Mouse (Mus musculus) fibroblast of lung, adult 2 months (primary cell): Measurements from ENCODE around the gene Galnt16.

Experiments
- DNase-seq: peaks from one replicate; pipeline ENCODE4 v3.0.0-alpha.2; 2011; ENCODE audit warnings: low read depth

Galnt16 gene

DNA sequence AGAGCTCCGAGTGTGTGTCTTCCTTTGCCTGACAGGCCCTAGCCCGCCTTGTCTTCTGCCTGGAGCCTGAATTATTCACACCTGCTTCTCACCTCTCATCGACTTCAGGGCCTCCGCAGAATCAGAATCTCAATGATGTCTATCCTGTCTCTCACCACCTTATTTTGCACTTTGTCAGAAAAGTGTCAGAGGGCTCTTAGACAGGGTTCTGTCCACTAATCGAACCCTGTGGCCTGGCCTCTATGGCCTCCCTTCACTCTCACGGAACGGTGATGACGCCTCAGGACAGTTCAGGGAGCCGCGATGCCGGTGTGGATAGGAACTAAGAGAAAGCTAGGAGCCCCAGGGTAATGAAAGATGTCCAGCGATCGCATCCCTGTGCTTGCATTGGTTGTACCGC, at the start of gene Galnt16:
Gene Galnt16 (plus strand): TSS at position 301 of the 400 bp plus-strand sequence.
- no peak for DNase-seq

DNA sequence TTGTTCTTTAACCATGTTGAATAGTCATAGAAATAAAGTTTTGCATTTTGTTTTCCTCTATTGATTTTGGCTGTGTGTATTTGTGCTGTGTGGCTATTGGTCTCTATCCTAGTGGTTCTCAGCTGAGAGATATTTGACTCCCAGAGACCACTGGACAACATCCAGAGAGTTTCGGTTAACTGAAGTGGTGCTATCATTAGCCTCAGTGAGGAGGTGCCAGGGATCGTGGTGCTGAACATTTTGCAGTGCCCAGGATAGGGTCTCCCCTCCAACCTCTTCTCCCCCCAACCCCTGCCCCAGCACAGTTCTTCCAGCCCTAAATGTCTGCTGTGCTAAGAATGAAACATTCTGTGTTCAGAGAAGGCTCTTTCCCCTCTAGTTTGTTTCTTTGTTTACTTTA, 47.9 kb upstream of the Galnt16 start:
- no peak for DNase-seq

DNA sequence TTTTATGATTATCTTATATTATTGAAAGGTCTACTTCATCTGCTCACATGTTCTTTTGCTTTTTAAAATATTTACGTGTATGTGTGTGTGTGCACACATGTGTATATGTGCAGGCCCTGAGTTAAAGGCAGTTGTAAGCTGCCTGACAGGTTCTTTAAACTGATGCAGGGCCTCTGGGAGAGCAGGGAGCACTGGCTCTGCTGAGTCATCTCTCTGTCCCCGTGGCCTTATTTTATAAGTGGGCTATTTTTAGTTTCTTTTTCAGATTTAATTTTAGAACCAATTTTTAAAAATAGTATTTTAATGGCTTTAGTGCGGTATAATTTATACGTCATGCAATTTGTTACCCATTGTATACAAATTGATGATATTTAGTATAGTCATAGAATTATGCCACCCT, 46.2 kb upstream of the Galnt16 start:
- DNase-seq: no peak

DNA sequence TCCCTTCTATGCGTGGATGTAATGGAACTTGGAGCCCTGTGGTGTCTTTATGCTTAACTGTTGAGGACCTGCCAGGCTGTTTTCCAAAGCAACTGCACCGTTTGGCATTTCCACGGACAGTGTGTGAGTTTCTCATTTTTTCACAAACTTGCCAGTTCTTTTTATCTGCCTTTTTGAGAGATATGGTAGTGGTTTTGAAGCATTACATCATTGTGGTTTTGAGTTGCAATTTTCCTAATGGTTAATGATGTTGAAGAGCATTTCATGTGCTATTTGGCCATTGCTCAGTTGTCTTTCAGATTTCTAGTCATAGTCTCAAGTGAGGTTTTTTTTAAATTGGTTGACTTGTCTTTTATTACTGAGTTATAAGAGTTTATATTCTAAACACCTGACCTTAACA, 44.3 kb upstream of the Galnt16 start:
- DNase-seq: no peak

DNA sequence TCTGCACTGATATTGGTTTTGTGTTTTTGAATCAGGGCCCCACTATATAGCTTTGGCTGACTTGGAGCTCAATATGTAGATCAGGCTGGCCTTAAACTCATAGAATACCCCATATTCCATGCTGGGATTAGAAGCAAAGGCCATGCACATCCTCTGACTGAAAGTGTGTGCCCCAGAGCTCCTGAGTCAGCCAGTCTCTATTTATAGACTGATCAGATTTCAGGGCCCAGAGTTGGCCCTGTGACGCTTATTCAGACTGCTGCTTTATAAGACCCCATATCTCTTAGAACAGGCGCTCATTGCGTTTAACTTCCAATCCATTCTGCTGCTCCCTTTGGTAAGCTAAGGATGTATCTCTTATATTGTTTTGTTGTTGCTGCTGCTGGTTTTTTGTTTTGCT, 38.1 kb upstream of the Galnt16 start:
- DNase-seq: no peak

DNA sequence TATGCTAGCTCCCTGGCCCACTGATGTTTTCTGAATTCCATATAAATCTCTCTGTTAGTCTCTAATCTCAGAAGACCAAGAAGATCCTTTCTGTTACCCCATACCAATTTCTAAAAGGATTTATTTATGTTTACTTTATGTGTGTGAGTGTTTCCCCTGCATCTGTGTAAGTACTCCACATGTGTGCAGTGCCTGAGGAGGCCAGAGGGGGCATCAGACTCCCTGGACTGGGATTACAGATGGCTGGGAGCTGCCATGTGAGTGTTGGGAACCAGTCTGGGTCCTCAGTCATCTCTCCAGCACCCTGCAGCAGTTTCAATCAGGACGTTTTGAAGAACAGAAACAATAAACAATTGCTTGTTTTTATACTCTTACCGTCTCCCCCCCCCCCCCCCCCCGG, 34.7 kb upstream of the Galnt16 start:
- no peak for DNase-seq

DNA sequence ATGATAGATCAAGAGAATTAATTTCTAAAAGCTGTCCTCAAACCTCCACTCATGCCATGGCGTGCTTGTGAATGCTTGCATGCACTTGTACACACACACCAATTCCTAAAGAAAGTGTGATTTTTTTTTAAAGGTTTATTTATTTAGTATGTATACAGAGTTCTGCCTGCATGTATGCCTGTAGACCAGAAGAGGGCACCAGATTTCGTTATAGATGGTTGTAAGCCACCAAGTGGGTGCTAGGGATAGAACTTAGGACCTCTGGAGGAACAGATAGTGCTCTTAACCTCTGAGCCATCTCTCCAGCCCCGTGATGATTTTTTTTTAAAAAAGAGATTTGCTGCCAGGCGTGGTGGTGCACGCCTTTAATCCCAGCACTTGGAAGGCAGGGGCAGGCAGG, 24.8 kb upstream of the Galnt16 start:
- no peak for DNase-seq

DNA sequence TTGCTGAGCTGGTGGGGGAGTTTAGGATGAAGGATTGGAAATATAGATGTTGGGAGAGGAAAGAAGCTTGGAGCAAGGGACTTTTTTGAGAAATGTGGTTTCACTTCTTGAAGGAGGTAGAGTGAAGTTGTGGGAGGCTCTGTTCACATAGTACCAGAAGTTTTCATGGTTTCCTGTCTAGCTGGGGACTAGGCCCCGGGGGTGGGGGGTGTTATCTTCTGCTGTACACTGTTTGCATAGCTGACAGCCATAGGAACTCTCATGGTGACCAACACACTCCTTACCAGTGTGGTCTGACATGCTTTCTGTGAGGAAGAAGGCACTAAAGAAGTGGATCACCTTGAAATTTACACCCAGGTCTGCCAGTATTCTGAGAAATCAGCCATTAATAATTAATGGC, 22.4 kb upstream of the Galnt16 start:
- DNase-seq: no peak

DNA sequence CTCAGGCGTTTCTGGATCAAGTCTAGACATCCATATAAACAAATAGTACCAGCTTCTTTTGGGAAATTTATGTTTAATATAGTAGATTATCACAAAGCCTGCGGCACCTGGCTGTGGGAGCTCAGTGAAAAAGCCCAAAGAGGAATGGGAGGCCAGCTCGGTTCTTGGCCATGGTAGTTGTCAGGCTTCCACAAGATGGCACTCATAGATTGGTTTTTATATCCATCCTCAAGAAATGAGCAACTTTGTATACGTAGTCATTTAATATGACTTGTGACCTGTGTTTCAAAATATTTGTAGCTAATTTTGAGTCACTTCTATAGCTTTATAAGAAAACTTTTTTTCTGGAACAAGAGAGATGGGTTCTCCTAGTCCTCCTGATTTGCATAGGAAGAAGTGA, 19.7 kb upstream of the Galnt16 start:
- DNase-seq: no peak

DNA sequence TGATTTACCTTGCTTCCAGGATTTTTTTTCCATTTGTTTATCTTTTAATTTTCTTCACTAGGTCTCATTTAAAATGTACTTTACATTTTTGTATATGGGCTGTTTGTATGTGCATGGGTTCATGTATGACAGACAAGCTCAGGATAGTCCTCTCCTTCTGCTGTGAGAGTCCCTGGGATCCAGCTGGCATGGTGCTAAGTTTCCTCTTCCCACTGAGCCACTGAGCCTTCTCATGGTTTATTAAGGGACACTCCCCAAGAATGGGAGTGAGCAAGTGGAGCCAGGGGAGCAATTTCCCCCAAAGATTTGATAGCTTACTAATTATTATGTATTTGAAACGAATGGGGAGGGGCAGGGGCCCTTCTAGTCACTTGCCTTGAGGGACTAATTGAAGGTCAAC, 17.6 kb upstream of the Galnt16 start:
- DNase-seq: no peak

DNA sequence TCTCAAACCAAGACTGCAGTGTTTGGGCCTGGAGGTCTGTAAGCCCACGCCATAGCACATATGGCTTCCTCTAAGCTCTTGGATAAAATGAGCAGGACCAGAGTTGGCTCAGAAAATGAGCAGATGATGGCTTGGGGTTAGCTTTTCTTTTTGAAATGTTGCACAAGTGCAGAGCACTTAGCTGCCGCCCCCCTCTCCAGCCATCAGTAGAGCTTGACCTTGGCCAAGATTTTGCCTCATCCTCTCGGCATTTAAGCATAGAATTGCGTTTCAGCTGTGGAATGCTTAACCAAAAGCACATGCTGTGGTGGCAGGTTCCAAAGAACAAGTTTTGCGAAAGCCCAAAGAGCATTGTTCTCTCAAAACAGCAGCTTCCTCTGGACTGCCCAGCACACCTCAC, 13.4 kb upstream of the Galnt16 start:
- DNase-seq: peak; percentile 63

DNA sequence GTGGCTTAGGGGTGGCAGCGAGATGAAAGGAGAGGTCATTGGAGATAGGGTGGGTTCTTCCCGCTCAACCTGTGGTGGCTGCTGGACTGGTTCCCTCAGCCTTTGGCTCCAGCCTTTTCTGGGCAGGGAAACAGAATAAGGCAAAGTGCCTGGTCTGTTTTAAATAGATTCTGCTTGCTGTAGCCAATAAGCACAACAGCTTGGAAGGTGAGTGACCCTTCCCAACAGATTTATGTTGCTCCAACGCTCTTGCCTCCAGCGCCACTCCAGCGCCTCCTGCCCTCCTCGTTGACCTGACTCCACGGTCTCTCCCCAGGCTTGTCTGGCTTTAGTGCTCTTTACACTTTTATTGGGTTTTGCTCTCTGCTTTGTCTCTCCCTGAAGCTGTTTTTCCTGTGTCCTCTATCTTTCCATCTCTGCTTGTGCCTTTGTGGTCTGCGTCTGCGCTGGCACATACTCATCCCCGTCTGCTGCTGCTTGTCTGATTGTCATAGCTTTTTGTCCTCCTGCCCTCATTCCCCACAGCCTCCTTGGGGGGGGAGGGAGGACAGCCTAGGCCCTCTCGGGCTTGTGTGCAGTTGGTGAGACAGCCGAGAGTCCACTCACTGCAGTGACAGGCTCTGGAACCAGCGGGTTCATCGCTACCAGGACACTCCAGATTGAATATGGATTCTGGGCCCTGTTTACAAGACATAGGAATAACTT, 10.9 kb upstream of the Galnt16 start:
- no peak for DNase-seq

DNA sequence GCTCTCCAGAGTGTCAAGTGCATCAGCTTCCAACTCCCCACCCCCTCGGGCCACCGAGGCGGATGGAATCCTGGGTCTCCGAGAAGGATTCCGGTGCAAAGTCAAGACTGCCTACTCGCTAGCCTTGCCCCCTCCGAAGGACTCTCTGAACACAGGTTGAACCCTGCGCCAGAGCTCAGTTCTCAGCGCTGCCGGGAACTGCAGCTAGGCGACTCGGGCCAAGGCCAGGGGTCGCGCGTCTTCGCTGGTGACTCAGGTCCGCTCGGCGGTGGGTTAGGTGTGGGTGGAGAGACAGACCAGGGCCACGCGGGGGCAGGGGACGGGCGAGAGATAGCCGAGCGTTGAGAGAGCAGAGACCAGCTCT, 298 bp downstream of the Galnt16 start:
- DNase-seq: no peak

DNA sequence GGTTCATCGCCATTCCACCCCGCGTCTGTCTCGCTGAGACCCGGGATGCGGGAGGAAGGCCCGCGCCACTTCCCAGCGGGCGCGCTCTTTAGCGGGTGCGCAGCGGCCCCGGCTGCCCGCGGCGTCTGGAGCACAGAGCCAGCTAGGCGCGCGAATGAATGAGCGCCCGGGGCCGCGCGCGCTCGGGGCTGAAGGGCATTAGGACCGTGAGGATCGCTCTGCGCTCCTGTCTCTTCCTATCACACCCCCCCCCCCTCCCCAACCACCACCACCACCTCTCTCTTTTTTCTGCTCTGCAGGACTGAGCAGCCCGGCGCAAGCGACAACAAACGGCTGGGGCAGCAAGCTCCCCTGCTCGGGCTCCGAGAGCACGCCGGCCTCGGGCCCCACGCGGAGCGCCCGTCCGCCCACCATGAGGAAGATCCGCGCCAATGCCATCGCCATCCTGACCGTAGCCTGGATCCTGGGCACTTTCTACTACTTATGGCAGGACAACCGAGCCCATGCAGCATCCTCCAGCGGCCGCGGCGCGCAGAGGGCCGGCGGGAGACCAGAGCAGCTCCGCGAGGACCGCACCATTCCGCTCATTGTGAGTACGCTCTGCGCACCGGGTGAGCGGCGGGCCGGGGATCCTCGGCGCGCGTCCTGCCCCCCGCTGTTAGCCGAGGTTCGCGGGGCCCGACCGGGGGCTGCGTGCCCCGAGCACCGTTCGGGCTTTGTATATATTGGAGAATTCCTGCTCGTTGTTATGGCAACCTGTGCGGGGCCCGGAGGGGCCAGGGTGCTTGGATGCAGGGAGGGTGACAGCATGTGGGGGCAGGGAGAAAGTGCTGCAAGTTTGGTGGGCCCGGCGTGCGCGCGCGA, 912 bp downstream of the Galnt16 start:
- DNase-seq: no peak

DNA sequence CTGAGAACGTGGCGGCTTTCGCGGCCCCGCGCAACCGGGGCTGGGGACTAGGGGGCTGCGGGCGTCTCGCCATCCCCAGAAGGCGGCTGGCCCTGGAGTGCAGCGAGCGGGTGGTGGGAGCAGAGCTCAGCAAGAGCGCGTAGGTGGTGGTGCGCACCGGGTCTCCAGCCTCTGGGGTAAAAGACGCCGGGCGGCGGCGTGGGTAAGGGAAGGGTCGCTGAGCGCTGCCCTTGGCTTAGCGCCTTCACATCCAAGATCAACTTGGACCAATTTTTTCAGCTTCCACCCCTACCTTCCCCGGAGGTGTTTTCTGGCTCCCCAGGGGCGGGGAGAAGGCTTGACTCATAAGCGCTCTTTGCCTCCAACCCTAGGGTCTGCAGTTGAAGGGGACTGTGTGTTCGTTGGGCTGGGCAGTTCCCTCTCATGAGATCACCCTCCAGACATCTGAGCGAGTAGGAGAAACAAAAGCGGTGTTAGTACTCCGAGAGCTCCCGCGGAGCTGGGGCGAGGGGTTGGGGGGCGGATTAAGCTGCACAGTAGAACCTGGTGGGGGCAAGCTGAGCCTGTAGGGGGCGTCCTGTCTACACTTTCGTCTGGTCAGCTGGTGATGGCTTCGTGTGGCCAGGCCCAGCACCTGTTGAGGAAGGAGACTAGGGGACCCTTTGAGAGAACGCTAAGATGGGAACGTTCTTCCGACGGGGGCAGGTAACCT, 1.7 kb downstream of the Galnt16 start:
- no peak for DNase-seq

DNA sequence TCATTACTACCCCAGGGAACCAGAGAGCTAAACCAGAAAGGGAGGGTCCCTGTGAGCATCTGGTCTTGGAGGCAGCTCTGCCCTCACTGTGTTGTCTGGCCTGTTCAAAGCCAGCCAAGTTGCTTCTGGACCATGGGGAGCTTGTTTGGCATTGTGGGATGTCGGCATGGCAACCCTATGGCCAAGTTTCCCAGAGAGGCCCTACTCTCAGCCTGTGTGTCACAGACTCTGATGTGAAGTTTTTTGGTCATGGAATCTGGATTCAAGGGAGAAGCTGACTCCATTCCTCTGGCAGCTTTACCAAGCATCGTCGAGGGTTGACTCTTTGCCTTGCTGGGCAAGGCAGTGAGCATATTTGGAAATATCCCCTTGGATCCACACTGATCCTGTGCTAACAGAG, 3.9 kb downstream of the Galnt16 start:
- DNase-seq: peak; percentile 70

DNA sequence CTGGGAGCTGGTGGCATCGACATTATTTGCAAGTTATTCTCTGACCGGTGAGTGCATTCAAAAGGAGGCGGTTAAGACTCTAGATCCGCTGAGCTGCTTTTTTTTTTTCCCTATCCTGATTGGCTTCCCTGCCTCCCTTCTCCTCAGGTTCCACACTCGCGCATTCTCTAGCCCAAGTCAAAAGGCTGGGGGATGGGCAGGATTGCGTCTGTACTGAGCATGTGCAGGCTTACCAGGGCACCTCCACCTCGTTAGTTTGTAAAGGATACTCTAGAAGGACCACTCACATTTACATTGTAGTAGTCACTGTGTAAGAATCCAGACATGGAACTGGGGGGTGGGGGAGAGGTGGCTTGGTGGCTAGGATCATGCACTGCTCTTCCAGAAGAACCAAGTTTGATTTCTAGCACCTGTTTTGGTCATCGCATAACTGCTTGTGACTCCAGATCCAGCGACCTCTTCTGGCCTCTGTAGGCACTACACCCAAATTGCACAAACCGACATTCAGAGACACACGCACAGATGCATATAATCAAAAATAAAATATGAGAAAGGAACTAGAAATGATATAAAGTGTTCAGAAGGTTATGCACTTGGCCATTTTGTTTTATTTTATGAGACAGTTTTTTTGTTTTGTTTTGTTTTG, 6.3 kb downstream of the Galnt16 start:
- no peak for DNase-seq

DNA sequence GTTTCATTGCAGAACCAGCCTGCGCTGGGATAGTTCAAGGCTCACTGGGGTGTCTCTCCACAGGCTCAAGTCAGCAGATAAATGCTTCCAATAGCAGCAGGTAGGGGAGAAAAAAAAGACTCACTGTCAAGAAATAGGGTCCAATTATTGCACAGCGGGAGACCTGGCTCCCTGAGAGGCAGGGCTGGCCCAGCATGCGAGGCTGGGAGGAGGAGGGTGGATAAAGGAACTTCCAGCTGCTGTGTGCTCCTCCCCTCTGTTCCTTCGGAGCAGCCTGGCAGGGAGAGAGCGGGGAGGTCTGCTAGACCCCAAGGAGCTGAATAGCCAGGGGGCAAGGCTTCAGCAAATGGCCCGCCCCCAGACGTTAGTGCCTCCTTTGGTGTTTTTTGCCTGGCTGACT, 7.4 kb downstream of the Galnt16 start:
- DNase-seq: no peak

DNA sequence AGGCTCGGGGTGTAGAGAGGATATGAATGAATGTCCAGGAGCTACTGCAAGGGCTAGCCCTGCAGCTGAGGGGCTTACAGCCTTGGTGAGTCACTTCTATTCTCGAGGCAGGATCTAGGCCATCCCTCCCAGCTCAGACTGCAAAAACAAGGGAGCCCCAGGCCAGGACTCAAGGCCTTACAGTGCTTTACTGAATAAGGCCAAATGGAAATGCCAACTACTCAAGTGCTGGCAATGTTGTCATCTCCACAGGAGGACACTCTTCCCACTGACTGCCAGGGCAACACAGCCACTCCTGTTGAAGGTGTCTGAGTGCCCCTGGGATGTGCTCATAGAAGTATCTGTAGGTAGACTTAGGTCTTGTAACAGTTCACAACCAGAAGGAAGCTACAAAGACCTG, 8.4 kb downstream of the Galnt16 start:
- no peak for DNase-seq

DNA sequence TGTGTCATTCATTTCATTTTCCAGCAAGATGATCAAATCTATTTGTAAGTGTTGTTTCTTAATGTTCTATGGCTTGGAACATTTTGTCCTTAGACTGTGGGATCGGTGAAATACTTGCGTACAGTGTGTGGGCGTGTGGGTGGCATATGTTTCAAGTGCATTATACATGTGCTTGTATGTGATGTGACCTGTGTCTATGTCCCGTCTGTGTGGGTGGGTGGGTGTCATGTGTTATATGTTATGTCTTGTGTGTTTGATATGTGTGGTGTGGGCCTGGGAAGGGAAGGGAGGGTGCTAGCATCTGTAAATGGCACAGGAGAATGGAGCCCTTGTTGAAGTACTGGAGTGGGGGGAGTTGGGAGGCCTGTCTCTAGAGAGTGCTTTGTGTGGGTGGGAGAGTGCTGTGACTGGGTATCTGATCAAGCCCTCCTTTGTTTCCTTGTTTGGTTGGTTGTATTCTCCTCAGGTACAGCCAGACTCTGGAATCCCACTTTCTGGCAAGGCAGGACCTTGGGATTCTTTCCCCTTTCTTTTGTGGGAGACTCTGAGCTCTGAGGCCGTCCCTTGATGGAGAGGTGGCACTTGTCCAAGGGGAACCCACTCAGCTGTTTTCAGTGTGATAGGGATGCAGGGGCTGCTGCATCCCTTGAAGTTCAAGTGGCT, 9.8 kb downstream of the Galnt16 start:
- DNase-seq: no peak

DNA sequence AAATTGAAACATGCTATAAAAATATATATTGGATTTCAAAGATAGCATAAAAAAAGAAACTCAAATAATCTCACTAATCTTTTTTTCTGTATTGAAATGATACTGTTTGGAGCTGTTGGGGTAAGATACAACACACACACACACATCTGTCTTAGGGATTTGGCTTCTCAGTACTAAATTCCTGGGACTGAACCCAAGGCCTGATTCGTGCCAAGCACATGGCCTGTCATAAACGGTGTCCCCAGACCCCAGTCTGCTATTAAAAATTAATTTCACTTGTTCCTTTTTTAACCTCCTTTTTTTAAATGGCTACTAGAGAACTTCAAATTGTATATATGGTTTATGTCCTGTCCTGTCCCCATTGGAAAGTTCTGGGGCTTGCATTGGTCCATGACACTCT, 12.0 kb downstream of the Galnt16 start:
- DNase-seq: no peak

DNA sequence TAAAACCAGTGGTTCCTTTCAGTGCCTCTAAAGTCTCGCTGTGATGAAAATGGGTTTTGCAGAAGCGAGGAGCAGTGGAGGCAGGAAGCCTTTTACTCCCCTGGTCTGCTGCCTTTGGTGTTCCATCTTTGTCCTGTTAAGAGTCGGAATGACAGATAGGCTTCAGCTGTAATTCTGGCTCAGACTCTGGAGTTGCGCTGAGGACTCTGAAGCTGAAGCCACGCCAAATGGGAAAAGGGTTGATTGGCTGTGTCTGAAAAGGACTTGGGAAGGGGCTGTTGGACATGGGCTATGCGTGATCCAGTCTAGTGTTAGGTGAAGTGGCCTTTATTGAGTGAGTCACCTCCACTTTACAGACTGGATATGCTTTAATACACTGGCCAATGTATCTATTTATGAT, 12.6 kb downstream of the Galnt16 start:
- DNase-seq: no peak
